Mouse (Mus musculus) left cerebral cortex, adult 6 months (tissue): ENCODE measurements around the gene Sp140. TPM values are rescaled to one million over a fixed set of nuclear protein-coding genes. Genes with fewer than 3 reads are reported as not detected.

Experiments
- long read RNA-seq, 2 experiments: library from polyadenylated mRNA; unstranded; transcript quantifications; one replicate each; pipeline ENCODE4 v2.0.0; 2019 to 2020
- polyA plus RNA-seq: library from polyadenylated mRNA; unstranded; fragments of <200 nt; fragmentation: Nextera tagmentation; gene quantifications from 2 replicates; pipeline ENCODE4 v1.2.3, GENCODE M21; 2021

The Sp140 gene
- 0.76 and 0.84 TPM in 2 replicates for polyA plus RNA-seq
- long read RNA-seq, experiment 1, partial matches to known transcripts: 0 of 2 reads
- long read RNA-seq, experiment 1, other reads (novel, unspliced or antisense): 2 of 2 reads
- long read RNA-seq, experiment 2: 0 reads

DNA sequence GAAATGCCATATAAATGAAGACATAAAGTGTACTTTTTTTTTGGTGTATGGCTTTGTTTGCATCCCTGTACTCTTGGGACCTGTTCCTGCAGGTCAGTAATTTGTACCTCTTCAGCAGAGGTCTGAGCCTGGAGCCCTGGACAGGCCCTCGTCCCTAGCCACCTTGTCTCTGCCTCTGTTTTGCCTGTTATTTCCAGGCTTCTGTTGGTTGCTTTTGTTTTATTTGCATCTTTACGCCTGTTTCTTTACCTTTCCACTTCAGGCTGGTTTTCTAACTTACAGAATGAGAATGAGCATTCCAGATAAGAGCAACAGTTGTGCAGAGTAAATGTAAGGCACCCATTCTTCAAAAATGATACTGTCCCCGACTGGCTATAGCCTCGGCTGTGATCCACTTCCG lies at the start of gene Sp140:
Gene Sp140, plus strand, starts transcription at position 301 of the 400 bp plus-strand sequence.

DNA sequence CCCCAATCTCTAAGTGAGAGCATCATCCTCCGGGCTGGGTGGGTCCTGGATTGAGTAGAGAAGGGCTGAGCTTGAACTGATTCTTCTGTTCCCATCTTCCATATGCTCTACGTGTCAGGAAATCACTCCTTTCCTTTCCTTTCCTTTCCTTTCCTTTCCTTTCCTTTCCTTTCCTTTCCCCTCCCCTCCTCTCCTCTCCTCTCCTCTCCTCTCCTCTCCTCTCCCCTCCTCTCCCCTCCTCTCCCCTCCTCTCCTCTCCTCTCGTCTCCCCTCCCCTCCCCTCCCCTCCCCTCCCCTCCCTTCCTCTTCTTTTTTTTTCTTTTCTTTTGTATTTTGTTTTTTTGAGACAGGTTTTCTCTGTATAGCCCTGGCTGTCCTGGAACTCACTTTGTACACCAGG lies 24.8 kb upstream of the Sp140 start, which contains the start of gene G530012D18Rik:
Gene G530012D18Rik, plus strand, starts transcription at position 301 of the 400 bp plus-strand sequence.

DNA sequence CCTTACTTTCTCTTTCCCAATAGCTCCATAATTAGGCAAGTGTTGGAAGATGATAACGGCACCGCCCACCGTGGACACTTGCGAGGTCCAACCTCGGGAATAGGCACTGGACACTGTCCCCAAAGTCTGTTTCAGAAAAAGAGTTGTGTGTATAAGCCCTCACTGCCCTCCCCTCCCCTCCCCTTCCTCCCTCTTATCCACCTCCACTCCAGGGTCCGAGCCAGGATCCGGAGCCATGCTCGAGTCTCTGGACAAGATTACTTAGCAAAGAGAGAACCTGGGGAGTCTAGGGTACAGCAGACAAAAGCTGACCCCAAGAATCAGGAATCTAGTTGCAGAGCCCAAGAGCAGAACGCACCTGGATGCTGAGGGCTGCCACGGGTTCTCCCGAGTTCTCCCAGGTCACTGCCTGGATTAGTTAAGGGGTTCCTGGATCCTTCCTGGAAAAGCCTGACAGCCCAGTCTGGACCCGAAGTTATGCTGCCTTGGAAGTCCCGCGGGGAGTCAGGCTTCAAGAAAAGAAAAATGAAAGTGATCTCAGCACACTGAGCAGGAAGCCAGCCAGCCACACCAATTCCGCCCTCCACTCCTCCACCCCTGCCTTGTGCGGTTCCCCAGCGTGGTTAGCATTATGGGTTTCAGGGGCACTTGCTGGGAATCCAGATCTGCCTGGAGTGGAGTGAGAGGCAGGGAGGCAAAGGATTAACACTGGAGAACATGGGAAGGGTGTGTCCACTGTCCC lies 1.7 kb upstream of the Sp140 start, which contains the start of gene Sp110:
Gene Sp110, minus strand, starts transcription at position 547 of the 742 bp plus-strand sequence.

DNA sequence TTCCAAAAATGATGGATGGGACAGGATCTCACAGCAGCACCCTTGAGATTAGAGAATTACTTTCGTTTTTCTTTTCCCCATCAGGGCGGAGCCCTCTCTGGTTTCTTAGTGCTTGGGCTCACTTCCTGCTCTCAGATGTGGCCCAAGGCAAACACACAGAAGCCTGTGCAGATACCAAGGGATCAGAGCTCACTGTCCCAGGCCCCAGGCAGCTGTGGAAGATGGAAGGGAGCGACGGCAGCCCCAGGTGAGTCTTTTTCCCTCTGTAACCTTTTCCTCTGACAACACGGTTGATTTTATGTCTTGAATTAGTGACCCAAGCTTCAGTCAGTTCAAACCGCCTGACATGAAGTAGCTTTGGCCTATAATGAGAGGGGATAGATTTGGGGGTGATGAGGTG lies 49.7 kb downstream of the Sp140 start, which contains the start of gene Sp100:
Gene Sp100, plus strand, starts transcription at position 108 of the 400 bp plus-strand sequence.

Other genes with a start within 250 kb of the Sp140 start
- gene G530012D18Rik, start 24.7 kb upstream of the Sp140 start, polyA plus RNA-seq: not detected in 2 replicates
- 0.65 and 0.89 TPM in 2 replicates for gene Sp110, start 1.6 kb upstream of the Sp140 start, polyA plus RNA-seq
- 1.9 and 2.1 TPM in 2 replicates for gene Sp100, start 49.6 kb downstream of the Sp140 start, polyA plus RNA-seq
- 0.10 and 0.34 TPM in 2 replicates for gene A630001G21Rik, start 178.3 kb downstream of the Sp140 start, polyA plus RNA-seq
- 19.2 and 29.2 TPM in 2 replicates for gene Cab39, start 193.1 kb downstream of the Sp140 start, polyA plus RNA-seq